Mouse (Mus musculus): ENCODE measurements around the gene Ildr1.

Gene Ildr1

DNA sequence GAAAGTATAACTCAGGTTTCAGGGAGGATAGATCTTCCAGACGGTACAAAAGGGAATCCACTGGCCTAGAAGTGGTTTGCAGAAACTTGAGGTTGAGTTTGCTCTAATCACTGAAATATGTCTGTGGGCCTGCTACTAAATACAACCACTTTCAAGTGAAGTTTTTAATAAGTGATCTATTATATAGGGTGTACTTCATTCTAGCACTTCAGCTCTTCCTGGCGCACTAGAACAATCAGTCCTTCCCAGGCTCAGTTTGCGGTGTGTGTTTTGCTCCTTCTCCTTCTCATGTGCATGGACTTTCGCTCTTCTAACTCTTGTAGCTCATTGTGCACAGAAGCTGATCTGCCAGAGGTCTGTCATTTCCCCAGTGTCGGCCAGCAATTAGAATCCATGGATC lies 79.2 kb downstream of the Ildr1 start:
- no peak for DNase-seq (ENCODE audit: low spot score)

DNA sequence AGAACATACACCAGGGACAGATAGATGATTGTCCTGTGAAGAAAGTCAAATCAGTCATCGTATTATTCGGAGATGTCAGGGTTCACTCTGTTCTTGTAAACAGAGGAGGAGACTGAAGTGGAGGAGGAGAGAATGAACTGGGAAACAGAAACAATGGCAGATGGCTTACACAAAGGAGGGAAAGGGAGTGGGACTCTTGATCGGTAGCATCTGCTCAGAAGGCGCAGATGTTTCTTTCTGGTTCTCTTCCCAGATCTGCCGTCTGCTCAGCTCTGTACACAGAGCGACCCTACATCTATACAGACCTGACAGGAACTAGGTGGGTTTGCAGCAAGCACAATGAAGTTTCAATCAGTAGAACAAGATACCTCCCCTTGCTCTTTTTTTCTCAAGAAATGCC lies 81.9 kb downstream of the Ildr1 start:
- no peak for DNase-seq (ENCODE audit: low spot score)
